Mouse (Mus musculus) brain, embryonic 14.5 days (tissue): ENCODE measurements around the gene Inpp1.

Experiments
- CTCF ChIP-seq: fragments of 200-500 bp; IDR thresholded peaks from 2 replicates; pipeline ENCODE4 v1.5.1; 2012; ENCODE audit warnings: inconsistent platforms, mild to moderate bottlenecking, moderate library complexity, borderline replicate concordance; ENCODE audit not compliant: insufficient read depth, insufficient read length; ENCODE audit errors: extremely low read depth
- POLR2A ChIP-seq: fragments of 200-500 bp; IDR thresholded peaks from 2 replicates; pipeline ENCODE4 v1.6.1; 2012; ENCODE audit warnings: mild to moderate bottlenecking, inconsistent platforms, borderline replicate concordance; ENCODE audit not compliant: poor library complexity, insufficient read depth, insufficient read length, severe bottlenecking; ENCODE audit errors: extremely low read depth

DNA sequence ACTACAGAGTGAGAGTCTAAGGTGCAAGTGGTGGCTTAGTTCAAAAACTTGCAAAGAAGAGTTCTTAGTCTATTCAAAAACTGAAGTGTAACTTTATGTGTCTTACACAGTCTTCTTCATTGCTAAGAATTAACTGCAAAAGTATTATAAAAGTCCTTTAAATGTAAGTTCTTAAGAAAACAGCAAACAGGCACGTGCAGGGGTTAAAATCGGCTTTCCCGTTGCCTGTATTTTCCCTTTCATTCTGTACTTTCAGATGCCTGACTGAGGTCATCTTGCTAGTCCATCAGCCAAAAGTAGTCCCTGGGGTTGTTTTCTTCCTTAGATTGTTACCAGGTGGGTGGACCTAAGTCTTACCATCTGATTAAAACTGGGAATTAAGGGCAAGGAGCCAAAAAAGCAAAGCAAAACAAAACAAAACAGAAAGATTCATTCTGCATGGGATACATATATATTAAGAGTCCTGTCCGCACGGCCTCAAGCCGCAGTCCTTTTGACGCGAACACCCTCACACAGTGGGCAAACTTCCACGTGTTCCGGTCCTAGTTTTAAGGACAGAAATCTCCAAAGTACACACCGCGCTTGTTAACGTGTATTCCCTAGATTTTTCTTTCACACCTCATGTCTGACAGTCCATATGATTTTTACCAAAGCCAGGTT, 1.1 kb downstream of the Inpp1 start:
- no peak for TF ChIP-seq CTCF
- no peak for TF ChIP-seq POLR2A
